Mouse (Mus musculus): ENCODE data around the gene Ly6g6f. TPM values are rescaled to one million over a fixed set of nuclear protein-coding genes. Genes with fewer than 3 reads are reported as not detected.
A peak's percentile ranks its signal among the peaks of the same experiment; 100 is the strongest.

The Ly6g6f gene
- polyA plus RNA-seq, 1 experiment: 517 TPM

- Histone ChIP-seq H3K9me3 (no peaks in the 10 kb centered on the region), H3K4me3 (replicated peaks) (no peak overlapping the region), H3K4me1 (peaks cover 64% of the 10 kb centered on the region), H3K27me3 (replicated peaks) (no peaks in the 10 kb centered on the region), H3K36me3 (replicated peaks; ENCODE audit: low read length) (peaks cover 98% of the 10 kb centered on the region)
- TF ChIP-seq GATA1 (IDR thresholded peaks at IDR 0.05; ENCODE audit: borderline replicate concordance, low read length) (no peak), FLI1 (IDR thresholded peaks at IDR 0.05; ENCODE audit: low read length) (no peak)
Measured at GRCm38 (mm10) chr17:35096597-35096996, 11.2 kb upstream of the Ly6g6f start.

DNA sequence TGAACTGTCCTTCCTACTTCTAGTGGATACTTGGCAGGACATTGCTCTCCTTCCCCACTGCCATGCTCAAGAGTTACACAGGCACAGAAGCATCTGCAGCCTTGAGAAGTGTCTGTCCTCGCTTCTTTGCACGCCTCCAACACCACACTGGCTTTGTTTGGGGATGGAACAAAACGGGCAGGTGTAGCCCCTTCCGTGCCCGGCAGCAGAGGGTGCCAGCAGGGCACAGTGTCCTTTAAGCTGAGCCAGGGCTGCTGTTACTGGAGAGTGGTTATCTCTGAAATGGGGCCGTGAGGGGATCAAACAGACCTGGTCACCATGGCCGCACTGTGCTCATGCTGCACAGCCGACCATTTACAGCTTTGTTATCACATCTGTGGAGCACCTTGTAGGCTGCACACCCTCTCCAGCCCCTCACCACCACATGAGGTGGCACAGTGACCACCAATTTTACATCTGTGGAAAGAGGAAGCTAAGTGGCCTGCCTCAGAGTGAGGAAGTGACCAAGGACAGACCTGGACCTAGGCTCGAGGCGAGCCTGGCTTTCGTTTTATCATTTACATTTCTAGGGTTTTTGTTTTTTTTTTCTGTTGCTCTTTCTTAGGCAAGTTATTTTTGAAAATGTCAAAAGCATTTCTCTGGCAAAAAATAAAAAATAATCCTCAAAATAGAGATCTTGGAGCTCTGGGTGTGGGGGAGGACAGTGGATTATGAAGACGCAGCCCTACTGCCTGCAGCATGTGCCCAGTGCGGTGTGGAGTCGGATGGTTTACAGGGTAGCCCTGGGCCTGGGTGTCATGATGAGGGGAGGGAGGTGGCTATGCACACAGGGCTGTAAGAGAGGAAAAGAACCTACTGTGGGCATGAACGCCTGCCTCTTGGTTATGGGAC is 9.3 kb upstream of the Ly6g6f start:
- no peaks in the 10 kb centered on the region for H3K9me3 ChIP-seq
- no peaks in the 10 kb centered on the region for H3K27me3 ChIP-seq (replicated peaks)
- peak overlapping the region; percentile 12 for H3K4me3 ChIP-seq (replicated peaks)
- H3K36me3 ChIP-seq (replicated peaks; ENCODE audit: low read length): peaks cover 94% of the 10 kb centered on the region
- peaks cover 63% of the 10 kb centered on the region for H3K4me1 ChIP-seq
- TF ChIP-seq FLI1 (IDR thresholded peaks at IDR 0.05; ENCODE audit: low read length): no peak
- no peak for TF ChIP-seq GATA1 (IDR thresholded peaks at IDR 0.05; ENCODE audit: borderline replicate concordance, low read length)

- Histone ChIP-seq H3K27me3 (replicated peaks) (no peaks in the 10 kb centered on the region), H3K36me3 (replicated peaks; ENCODE audit: low read length) (peaks cover 73% of the 10 kb centered on the region), H3K4me1 (peaks cover 58% of the 10 kb centered on the region), H3K4me3 (replicated peaks) (no peak overlapping the region), H3K9me3 (no peaks in the 10 kb centered on the region)
- no peak for TF ChIP-seq FLI1 (IDR thresholded peaks at IDR 0.05; ENCODE audit: low read length)
- no peak for TF ChIP-seq GATA1 (IDR thresholded peaks at IDR 0.05; ENCODE audit: borderline replicate concordance, low read length)
Measured at GRCm38 (mm10) chr17:35092403-35093198, 7.2 kb upstream of the Ly6g6f start.

DNA sequence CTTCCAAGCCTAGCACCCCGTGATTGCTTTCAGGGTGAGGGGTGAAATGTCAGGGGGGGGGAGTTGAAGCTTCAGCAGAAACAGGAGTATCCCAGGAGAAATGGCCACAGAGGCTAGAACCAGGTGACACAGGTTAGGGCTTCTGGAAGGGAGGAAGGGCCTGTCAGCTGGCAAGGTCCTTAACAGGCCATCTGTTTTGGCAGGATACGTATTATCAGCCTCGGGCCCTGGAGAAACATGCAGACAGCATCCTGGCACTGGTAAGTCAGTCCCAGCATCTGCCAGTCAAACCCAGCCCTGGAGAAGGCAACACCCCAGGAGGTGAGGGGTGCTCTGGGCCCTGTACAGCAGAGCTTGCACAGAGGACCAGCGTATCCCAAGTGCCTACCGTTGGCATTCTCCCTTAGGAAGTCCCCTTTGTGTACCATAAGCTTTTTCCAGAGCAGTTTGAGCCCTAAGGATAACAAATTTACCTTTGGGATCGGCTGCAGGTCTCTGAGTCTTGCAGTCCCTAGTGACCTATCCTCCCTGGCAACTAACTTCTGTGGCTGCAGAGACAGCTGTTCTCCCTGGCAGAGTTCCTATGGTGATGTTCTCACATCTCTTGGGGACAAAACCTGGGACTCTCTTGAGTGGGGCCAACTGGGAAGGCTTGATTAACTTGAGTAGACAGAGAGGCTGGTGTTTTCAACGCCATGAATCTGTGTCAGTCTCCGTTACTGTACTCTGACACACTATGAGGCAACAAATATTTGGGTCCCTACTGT is 4.9 kb upstream of the Ly6g6f start:
- peaks cover 50% of the 10 kb centered on the region for H3K36me3 ChIP-seq (replicated peaks; ENCODE audit: low read length)
- H3K4me1 ChIP-seq: peaks cover 64% of the 10 kb centered on the region
- peak overlapping the region; percentile 96 for H3K4me3 ChIP-seq (replicated peaks)
- H3K9me3 ChIP-seq: no peaks in the 10 kb centered on the region
- no peaks in the 10 kb centered on the region for H3K27me3 ChIP-seq (replicated peaks)
- TF ChIP-seq FLI1 (IDR thresholded peaks at IDR 0.05; ENCODE audit: low read length) (no peak), GATA1 (IDR thresholded peaks at IDR 0.05; ENCODE audit: borderline replicate concordance, low read length) (no peak)

DNA sequence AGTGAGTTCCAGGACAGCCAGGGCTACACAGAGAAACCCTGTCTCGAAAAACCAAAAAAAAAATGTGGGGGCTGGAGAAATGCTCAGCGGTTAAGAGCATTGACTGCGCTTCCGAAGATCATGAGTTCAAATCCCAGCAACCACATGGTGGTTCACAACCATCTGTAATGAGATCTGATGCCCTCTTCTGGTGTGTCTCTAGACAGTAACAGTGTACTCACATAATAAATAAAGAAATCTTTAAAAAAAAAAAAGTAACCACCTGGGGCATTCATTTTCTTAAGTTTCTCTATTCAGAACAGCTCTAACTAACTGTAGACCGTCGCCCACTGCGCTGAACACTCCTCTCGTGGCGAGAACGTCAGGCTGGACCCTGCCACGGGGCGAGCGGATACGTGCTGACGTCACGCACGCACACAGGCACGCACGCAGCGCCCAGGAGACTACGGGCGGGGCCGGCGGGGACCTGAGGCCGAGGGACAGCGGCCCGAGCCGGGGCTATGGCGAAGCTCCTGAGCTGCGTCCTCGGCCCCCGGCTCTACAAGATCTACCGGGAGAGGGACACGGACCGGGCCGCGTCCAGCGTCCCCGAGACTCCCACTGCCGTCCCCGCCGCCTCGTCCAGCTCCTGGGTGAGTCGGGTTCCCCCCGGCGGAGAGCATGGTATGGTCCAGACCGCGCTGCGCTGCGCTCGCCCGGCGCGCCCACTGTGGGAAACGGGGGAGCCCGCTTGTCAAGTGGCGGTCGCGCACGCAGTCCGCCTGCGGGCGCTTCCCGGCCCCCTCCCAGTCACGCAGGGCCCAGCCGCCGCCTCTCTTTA is 3.6 kb upstream of the Ly6g6f start, which contains the start of gene Abhd16a:
Gene Abhd16a, plus strand, starts transcription at position 439 of the 820 bp plus-strand sequence.
- Histone ChIP-seq H3K36me3 (replicated peaks; ENCODE audit: low read length) (peaks cover 41% of the 10 kb centered on the region), H3K9me3 (no peaks in the 10 kb centered on the region), H3K4me3 (replicated peaks) (peak within 1 kb of the TSS; percentile 96), H3K27me3 (replicated peaks) (no peaks in the 10 kb centered on the region), H3K4me1 (peaks cover 69% of the 10 kb centered on the region)
- no peak for TF ChIP-seq FLI1 (IDR thresholded peaks at IDR 0.05; ENCODE audit: low read length)
- no peak for TF ChIP-seq GATA1 (IDR thresholded peaks at IDR 0.05; ENCODE audit: borderline replicate concordance, low read length)

GRCm38 (mm10) chr17:35088151-35088550 is 2.7 kb upstream of the Ly6g6f start:
- Histone ChIP-seq H3K4me3 (replicated peaks) (no peak overlapping the region), H3K36me3 (replicated peaks; ENCODE audit: low read length) (peaks cover 41% of the 10 kb centered on the region), H3K4me1 (peaks cover 78% of the 10 kb centered on the region), H3K9me3 (no peaks in the 10 kb centered on the region), H3K27me3 (replicated peaks) (no peaks in the 10 kb centered on the region)
- TF ChIP-seq FLI1 (IDR thresholded peaks at IDR 0.05; ENCODE audit: low read length) (no peak), GATA1 (IDR thresholded peaks at IDR 0.05; ENCODE audit: borderline replicate concordance, low read length) (no peak)

GRCm38 (mm10) chr17:35083929-35084497 is 1.4 kb downstream of the Ly6g6f start:
- H3K9me3 ChIP-seq: no peaks in the 10 kb centered on the region
- H3K4me1 ChIP-seq: peaks cover 87% of the 10 kb centered on the region
- H3K4me3 ChIP-seq (replicated peaks): peak overlapping the region; percentile 93
- peaks cover 50% of the 10 kb centered on the region for H3K36me3 ChIP-seq (replicated peaks; ENCODE audit: low read length)
- no peaks in the 10 kb centered on the region for H3K27me3 ChIP-seq (replicated peaks)
- TF ChIP-seq GATA1 (IDR thresholded peaks at IDR 0.05; ENCODE audit: borderline replicate concordance, low read length): no peak
- TF ChIP-seq FLI1 (IDR thresholded peaks at IDR 0.05; ENCODE audit: low read length): no peak

DNA sequence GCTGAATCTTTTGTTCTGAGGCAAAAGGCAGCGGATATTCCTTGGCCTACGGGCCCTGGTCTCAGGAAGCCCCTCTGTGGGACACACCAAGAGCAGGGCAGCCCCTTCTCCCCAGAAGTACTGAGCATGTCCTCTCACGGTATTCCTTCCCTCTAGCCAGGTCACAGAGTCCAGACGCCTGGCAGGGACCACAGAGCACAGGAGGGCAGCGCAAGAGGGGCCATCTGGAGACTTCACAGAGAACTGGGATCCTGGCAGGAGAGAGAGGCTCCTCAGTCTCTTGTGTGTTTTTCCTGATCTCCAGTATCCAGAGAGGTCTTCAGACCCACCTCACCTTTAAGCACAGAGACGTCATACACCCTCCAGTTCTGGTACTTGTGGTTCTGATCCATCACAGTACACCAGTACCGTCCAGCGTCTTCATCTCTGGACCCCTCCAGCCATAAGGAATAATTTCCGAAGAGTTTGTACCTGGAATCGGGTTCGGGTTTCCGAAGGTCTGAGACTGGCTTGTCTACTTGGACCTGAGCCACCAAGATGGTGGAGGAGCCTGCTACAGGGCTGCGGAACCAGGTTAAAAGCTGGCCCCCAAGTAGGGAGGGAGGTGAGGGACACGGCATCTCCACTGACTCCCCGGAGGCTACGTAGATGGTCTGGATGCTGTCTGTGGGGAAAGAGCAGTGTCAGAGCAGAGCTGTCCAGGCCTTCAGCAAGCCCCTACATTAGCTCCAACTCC is 2.4 kb downstream of the Ly6g6f start:
- TF ChIP-seq FLI1 (IDR thresholded peaks at IDR 0.05; ENCODE audit: low read length) (no peak), GATA1 (IDR thresholded peaks at IDR 0.05; ENCODE audit: borderline replicate concordance, low read length) (no peak)

More for the DNA sequence above, 2.4 kb downstream of the Ly6g6f start:
- Histone ChIP-seq H3K27me3 (replicated peaks) (no peaks in the 10 kb centered on the region), H3K36me3 (replicated peaks; ENCODE audit: low read length) (peaks cover 60% of the 10 kb centered on the region), H3K4me1 (peaks cover 95% of the 10 kb centered on the region), H3K4me3 (replicated peaks) (peak overlapping the region; percentile 93), H3K9me3 (no peaks in the 10 kb centered on the region)

Data from megakaryocyte, embryonic 14.5 days (primary cell).